Mouse (Mus musculus): ENCODE measurements around the gene Olfr1046.
"Not testable (repeated sequence)": the region's sequence is repeated elsewhere in the genome, so short reads cannot be mapped to it uniquely, and the experiment has no call there.

Olfr1046 gene

GRCm38 (mm10) chr2:86219214-86219613, at the start of gene Olfr1046:
Gene Olfr1046 (minus strand): TSS chr2:86219314.
- DNase-seq (ENCODE audit: low read depth, low spot score), result no peak

GRCm38 (mm10) chr2:86258228-86258627, 39.1 kb upstream of the Olfr1046 start, which contains the start of gene Olfr1049:
Gene Olfr1049 (minus strand): TSS chr2:86258328.
- not testable (repeated sequence) for DNase-seq (ENCODE audit: low read depth, low spot score)

- DNase-seq (ENCODE audit: low read depth, low spot score), result no peak
Measured at GRCm38 (mm10) chr2:86240189-86240588, 21.1 kb upstream of the Olfr1046 start, which contains the start of gene Olfr1048. Gene Olfr1048 (minus strand): TSS chr2:86240289.

- DNase-seq (ENCODE audit: low read depth, low spot score), result no peak
Measured at GRCm38 (mm10) chr2:86231301-86231700, 12.2 kb upstream of the Olfr1046 start, which contains the start of gene Olfr1047. Gene Olfr1047 (minus strand): TSS chr2:86231401.

- no peak for DNase-seq (ENCODE audit: low read depth, low spot score)
Measured at GRCm38 (mm10) chr2:86202909-86203308, 16.2 kb downstream of the Olfr1046 start, which contains the start of gene Olfr1045. Gene Olfr1045 (minus strand): TSS chr2:86203009.

GRCm38 (mm10) chr2:86195863-86196262, 23.3 kb downstream of the Olfr1046 start:
- no peak for DNase-seq (ENCODE audit: low read depth, low spot score)

GRCm38 (mm10) chr2:86185583-86185982, 33.5 kb downstream of the Olfr1046 start, which contains the start of gene Olfr52:
Gene Olfr52 (minus strand): TSS chr2:86185683.
- no peak for DNase-seq (ENCODE audit: low read depth, low spot score)

- no peak for DNase-seq (ENCODE audit: low read depth, low spot score)
Measured at GRCm38 (mm10) chr2:86179950-86180349, 39.2 kb downstream of the Olfr1046 start.

GRCm38 (mm10) chr2:86177720-86178119, 41.4 kb downstream of the Olfr1046 start, which contains the start of gene Olfr1044:
Gene Olfr1044 (minus strand): TSS chr2:86177820.
- DNase-seq (ENCODE audit: low read depth, low spot score), result no peak

GRCm38 (mm10) chr2:86175422-86175821, 43.7 kb downstream of the Olfr1046 start:
- DNase-seq (ENCODE audit: low read depth, low spot score), result not testable (repeated sequence)

- DNase-seq (ENCODE audit: low read depth, low spot score), result no peak
Measured at GRCm38 (mm10) chr2:86167422-86167821, 51.7 kb downstream of the Olfr1046 start, which contains the start of gene Olfr1043. Gene Olfr1043 (minus strand): TSS chr2:86167522.

Measured in CD4-positive, CD25-positive, alpha-beta regulatory T cell, adult 2 months (primary cell).